Mouse (Mus musculus) gastrocnemius, postnatal 36 days (tissue): Measurements from ENCODE around the gene Gpr153. TPM values are rescaled to one million over a fixed set of nuclear protein-coding genes. Genes with fewer than 3 reads are reported as not detected.
"Not testable (repeated sequence)": the region's sequence is repeated elsewhere in the genome, so short reads cannot be mapped to it uniquely, and the experiment has no call there.

ENCODE experiments used
- DNase-seq, 2 experiments: peaks; one replicate each; pipeline ENCODE4 v3.0.0; 2022
- intact Hi-C: fragments of 180-260 bp; cut with DNase I; formaldehyde crosslinking; loops from one replicate; pipeline ENCODE4 v1.15.1; 2025
- long read RNA-seq, 2 experiments: library from polyadenylated mRNA; stranded (forward); transcript quantifications; one replicate each; pipeline ENCODE4 v2.0.0; 2021
- total RNA-seq, 2 experiments: library from RNA; stranded (reverse); gene quantifications; 2 replicates each; pipeline ENCODE4 v1.2.3; 2021

The Gpr153 gene
- 1 to 10 TPM; 7.1 to 8.0 TPM for total RNA-seq
- long read RNA-seq, experiment 1, partial matches to known transcripts, result 1 of 8 reads
- long read RNA-seq, experiment 1, other reads (novel, unspliced or antisense), result 5 of 8 reads
- long read RNA-seq, experiment 2, partial matches to known transcripts, result 1 of 8 reads
- long read RNA-seq, experiment 2, other reads (novel, unspliced or antisense), result 3 of 8 reads

GRCm38 (mm10) chr4:152273621-152274236, at the start of gene Gpr153:
Gpr153 (plus strand) TSS chr4:152274232.
- peak in 1 of 2 experiments; percentile 59 for DNase-seq
- intact Hi-C loops, result loop anchor here (2.0 kb wide), 1 partner anchor 57 kb away; no protein-coding TSS in a partner anchor

- intact Hi-C loops, result no loop called here
- no peak for DNase-seq
Measured at GRCm38 (mm10) chr4:152226901-152227486, 47.0 kb upstream of the Gpr153 start.

GRCm38 (mm10) chr4:152227749-152228527, 46.1 kb upstream of the Gpr153 start:
- intact Hi-C loops, result no loop called here

GRCm38 (mm10) chr4:152230331-152230730, 43.7 kb upstream of the Gpr153 start:
- intact Hi-C loops, DNase-seq: not testable (repeated sequence)

More at GRCm38 (mm10) chr4:152227749-152228527, 46.1 kb upstream of the Gpr153 start:
- DNase-seq, result no peak

GRCm38 (mm10) chr4:152231326-152231725, 42.7 kb upstream of the Gpr153 start:
- intact Hi-C loops, result no loop called here
- no peak for DNase-seq

GRCm38 (mm10) chr4:152232411-152232903, 41.6 kb upstream of the Gpr153 start:
- no peak for DNase-seq
- intact Hi-C loops, result no loop called here

- no peak for DNase-seq
- intact Hi-C loops, result no loop called here
Measured at GRCm38 (mm10) chr4:152239974-152240373, 34.1 kb upstream of the Gpr153 start.

- no peak for DNase-seq
- intact Hi-C loops, result no loop called here
Measured at GRCm38 (mm10) chr4:152243241-152243891, 30.7 kb upstream of the Gpr153 start.

- DNase-seq, result no peak
- intact Hi-C loops, result no loop called here
Measured at GRCm38 (mm10) chr4:152243969-152244368, 30.1 kb upstream of the Gpr153 start.

GRCm38 (mm10) chr4:152244545-152245522, 29.2 kb upstream of the Gpr153 start:
- DNase-seq, result no peak
- intact Hi-C loops, result no loop called here

GRCm38 (mm10) chr4:152246011-152246410, 28.0 kb upstream of the Gpr153 start:
- intact Hi-C loops, result no loop called here
- DNase-seq, result no peak

GRCm38 (mm10) chr4:152247195-152247594, 26.8 kb upstream of the Gpr153 start:
- intact Hi-C loops, result no loop called here
- DNase-seq, result no peak

GRCm38 (mm10) chr4:152250615-152251014, 23.4 kb upstream of the Gpr153 start:
- no peak for DNase-seq
- intact Hi-C loops, result no loop called here

- intact Hi-C loops, result no loop called here
- no peak for DNase-seq
Measured at GRCm38 (mm10) chr4:152253183-152253759, 20.8 kb upstream of the Gpr153 start.

- intact Hi-C loops, result no loop called here
- peak; percentile 66 to 69 for DNase-seq
Measured at GRCm38 (mm10) chr4:152257070-152257469, 17.0 kb upstream of the Gpr153 start.

GRCm38 (mm10) chr4:152260451-152260850, 13.6 kb upstream of the Gpr153 start:
- intact Hi-C loops, result no loop called here
- no peak for DNase-seq

- no peak for DNase-seq
- intact Hi-C loops, result no loop called here
Measured at GRCm38 (mm10) chr4:152262187-152262586, 11.8 kb upstream of the Gpr153 start.

GRCm38 (mm10) chr4:152263089-152263488, 10.9 kb upstream of the Gpr153 start:
- intact Hi-C loops, result no loop called here
- DNase-seq, result no peak
